Mouse (Mus musculus) neutrophil, adult 5-6 weeks (primary cell): ENCODE measurements around the gene Tppp2. TPM values are rescaled to one million over a fixed set of nuclear protein-coding genes. Genes with fewer than 3 reads are reported as not detected.
"Not testable (repeated sequence)": the region's sequence is repeated elsewhere in the genome, so short reads cannot be mapped to it uniquely, and the experiment has no call there.

Source experiments
- ATAC-seq: fragments of 151-379, 151-347 bp; 2 replicates; pipeline ENCODE4 v1.8.0; 2017; ENCODE audit warnings: mild to moderate bottlenecking, moderate TSS enrichment; ENCODE audit not compliant: insufficient number of reproducible peaks, poor library complexity, low FRiP score, severe bottlenecking; ENCODE audit errors: extremely low read depth
- total RNA-seq: library from RNA; stranded (forward); fragments of 200-1000 nt; gene quantifications from 2 replicates; pipeline ENCODE4 v1.2.3, GENCODE M21; 2017

Tppp2 gene
- total RNA-seq, 1 experiment from 2014 or later, result not detected

DNA sequence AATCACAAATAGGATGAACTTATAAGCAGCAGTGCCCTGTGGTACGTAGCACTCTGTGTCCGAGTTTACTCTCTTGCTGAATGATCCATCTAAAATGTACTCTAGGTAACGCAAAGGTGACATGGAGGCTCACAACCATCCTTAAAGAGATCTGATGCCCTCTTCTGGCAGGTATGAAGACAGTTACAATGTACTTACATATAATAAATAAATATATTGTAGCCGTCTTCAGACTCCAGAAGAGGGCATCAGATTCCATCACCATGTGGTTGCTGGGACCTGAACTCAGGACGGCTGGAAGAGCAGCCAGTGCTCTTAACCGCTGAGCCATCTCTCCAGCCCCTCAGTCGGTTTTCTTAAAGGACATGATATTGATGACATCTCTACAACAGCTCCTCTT is 13.5 kb upstream of the Tppp2 start:
- ATAC-seq, result no peak

- ATAC-seq, result no peak
These were observed 12.1 kb upstream of the Tppp2 start for GRCm38 (mm10) chr14:51906102-51906501.

GRCm38 (mm10) chr14:51911301-51911700 is 6.9 kb upstream of the Tppp2 start:
- ATAC-seq, result no peak

- ATAC-seq, result no peak
These were observed 5.7 kb upstream of the Tppp2 start for GRCm38 (mm10) chr14:51912391-51913061.

GRCm38 (mm10) chr14:51913062-51913959 is 4.9 kb upstream of the Tppp2 start:
- ATAC-seq, result peak; percentile 61

DNA sequence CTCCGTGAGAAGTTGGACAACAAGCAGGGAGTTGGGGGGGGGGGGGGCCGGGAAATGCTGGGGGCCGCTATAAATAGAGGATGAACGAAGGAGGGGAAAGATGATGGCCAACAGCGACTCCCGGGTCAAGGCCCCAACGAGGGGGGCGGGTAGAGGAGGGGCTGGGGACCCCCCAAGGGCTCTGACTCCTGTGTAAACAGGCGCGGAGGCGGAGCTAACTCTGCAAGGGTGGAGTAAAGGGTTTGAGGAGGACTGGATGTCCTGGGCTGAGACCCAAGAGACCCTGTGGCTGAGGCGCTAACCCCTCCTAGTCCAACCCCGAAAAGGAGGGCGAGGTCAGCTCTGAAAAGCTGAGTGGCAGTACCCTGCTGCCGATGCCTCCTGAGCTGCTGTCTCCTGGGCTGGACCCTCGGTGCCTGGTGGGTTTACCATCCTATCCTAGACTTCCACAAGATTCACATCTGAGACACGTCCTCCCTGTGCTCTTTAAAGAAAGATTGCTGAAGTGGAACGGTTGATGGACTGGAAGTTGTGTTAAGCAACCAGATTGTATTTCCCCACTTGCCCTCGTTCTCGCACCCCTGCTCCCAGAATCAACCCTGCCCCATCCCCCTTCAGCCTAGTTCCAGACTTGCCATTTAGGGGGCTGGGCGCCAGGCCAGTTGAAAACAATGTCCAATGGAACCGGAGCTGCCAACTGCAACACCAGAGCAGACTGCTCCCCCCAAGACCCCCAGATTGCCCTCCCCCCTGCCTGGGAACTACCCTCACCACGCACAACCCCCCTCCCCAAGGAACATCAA is 4.1 kb upstream of the Tppp2 start, which contains the start of gene Ndrg2:
Gene Ndrg2, minus strand, starts transcription at position 199 of the 803 bp plus-strand sequence.
- no peak for ATAC-seq

- ATAC-seq, result no peak
These were observed 3.2 kb upstream of the Tppp2 start for GRCm38 (mm10) chr14:51915030-51915429.

DNA sequence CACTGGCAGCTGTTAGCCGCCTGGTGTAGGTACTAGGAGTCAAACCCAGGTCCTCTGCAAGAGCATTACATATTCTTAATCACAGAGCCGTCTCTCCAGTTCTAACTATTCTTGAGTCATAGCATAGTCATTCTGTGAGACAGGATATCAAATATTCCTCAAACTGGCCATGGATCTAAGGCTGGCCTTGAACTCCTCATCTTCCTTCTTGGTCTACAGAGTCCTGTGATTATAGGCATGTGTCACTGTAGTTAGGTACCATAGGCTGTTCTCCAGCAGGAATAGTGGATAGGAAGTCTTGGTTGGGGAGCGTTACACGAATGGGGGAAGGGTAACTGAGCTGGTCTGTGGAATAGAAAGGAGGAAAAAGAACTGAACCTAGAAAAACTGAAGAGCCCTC is 1.7 kb upstream of the Tppp2 start:
- no peak for ATAC-seq

- ATAC-seq, result no peak
These were observed 741 bp downstream of the Tppp2 start for GRCm38 (mm10) chr14:51918966-51919365.

- ATAC-seq, result no peak
These were observed 3.7 kb downstream of the Tppp2 start for GRCm38 (mm10) chr14:51921759-51922570.

- no peak for ATAC-seq
These were observed 4.3 kb downstream of the Tppp2 start, which contains the start of gene Rnase13 for GRCm38 (mm10) chr14:51922571-51922865. Rnase13 (minus strand) TSS chr14:51922773.

GRCm38 (mm10) chr14:51922910-51923309 is 4.7 kb downstream of the Tppp2 start:
- ATAC-seq, result no peak

DNA sequence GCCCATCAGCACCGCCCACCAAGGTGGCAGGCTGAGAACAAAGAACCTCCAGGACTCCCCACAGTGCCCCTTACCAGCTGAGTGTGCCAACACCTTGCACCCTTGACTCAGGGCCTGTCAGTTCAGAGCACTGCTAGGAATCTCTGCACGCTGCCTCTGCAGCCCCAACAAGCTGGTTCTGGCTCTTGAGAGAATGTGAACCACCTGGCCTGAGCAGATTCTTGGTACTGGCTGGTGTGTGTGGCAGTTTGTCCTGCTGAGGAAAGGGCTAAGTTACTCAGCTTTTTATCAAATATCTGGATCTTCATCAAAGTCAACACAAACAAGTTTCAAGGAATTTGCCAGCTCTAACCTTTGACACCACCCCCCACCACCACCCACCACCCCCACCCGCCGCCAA is 5.3 kb downstream of the Tppp2 start:
- ATAC-seq, result no peak

- ATAC-seq, result not testable (repeated sequence)
These were observed 8.7 kb downstream of the Tppp2 start for GRCm38 (mm10) chr14:51926930-51927329.

DNA sequence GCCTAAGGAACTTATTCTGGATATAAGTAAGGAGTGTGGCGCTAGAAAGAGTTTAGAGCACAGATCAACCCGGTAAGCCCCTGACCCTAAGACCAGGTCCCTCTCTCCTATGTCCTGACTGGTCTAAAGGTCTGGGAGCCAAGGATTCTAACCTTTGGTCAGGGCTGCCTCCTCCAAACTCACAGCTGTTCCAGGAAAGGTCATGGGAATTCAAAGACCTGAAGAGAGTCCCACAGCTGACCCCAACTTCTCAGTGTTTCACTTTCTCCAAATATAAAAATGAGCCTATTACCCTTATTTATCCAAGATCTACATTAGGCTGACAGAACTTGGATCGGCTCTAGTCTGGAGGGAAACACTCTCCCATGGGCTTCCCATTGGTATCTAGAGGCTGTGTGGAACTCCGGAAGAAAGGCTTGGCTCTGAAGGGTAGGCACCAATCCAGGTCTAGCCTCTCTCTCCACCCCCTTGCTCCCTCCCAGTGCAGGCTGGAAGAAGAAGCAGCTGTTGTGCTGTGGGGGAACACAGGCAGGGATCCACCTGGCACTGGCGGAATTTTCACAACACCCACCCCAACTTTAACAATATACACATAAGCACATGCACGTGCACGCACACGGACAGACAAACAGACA is 11.2 kb downstream of the Tppp2 start:
- ATAC-seq, result no peak

GRCm38 (mm10) chr14:51929968-51930367 is 11.7 kb downstream of the Tppp2 start:
- no peak for ATAC-seq

- ATAC-seq, result no peak
These were observed 12.6 kb downstream of the Tppp2 start for GRCm38 (mm10) chr14:51930824-51931223.
